Mouse (Mus musculus): Measurements from ENCODE around the gene Focad.

Gene Focad

DNA sequence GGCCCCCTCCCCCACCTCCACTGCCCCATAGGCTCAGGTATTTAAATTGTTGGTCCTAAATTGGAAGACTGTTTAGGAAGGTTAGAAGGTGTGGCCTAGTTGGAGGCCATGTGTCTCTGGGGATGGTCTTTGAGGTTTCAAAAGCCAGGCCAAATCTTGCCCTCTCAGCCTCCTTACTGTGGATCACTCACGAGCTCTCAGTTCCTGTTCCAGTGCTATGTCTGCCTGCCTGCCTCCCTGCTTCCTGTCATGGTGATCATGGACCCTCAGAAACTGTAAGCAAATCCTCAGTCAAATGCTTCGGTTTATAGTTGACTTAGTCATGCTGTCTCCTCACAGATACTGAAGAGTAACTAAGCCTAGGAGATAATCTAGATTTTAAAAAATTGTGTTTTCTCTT is 364.2 kb downstream of the Focad start:
- no peak for DNase-seq (ENCODE audit: low spot score)

Data from ovary, adult 18-20 months (tissue).